Mouse (Mus musculus) lung, postnatal 14 days (tissue): Measurements from ENCODE around the gene Zfp362.
A peak's percentile ranks its signal among the peaks of the same experiment; 100 is the strongest.

Source experiments
- DNase-seq: peaks from one replicate; pipeline ENCODE4 v3.0.0; 2021

Zfp362 gene

DNA sequence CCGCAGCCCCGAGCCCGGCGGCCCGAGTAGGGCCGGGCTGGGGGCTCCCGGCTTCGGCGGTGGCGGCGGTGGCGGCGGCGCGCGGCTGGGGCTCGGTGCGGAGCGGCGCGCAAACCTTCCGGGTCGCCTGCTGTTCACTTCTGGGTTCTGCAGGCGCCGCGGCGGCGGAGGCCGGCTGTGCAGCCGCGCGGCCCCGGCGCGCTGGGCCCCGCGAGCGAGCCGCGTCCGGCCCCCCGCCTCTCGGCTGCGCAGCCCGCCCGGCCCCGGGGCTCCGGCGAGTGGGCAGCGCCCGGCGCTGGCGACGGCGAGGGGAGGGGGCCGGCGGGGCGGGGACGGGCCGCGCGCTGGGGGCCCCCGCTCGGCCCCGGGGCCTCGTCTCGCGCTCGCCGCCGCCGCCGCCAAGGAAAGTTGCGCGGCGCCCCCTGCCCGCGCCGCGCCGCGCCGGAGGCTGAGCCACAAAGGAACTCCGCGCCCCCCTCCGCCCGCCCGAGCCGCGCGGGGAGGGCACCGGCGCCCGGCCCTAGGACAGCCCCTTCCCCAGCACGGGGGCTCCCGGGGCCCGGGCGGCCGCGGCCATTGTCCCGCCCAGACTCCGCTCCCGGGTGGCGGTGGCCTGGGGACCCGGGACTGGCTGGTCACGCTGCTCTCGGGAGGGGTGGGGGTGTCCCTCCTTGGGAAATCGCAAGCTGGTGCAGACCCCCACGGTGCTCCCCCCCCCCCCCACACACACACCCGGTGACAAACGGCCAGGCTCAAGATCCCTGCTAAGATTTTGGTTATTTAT lies at the start of gene Zfp362:
Gene Zfp362 (minus strand): TSS at position 3 of the 784 bp plus-strand sequence.
- peak; percentile 59 for DNase-seq

DNA sequence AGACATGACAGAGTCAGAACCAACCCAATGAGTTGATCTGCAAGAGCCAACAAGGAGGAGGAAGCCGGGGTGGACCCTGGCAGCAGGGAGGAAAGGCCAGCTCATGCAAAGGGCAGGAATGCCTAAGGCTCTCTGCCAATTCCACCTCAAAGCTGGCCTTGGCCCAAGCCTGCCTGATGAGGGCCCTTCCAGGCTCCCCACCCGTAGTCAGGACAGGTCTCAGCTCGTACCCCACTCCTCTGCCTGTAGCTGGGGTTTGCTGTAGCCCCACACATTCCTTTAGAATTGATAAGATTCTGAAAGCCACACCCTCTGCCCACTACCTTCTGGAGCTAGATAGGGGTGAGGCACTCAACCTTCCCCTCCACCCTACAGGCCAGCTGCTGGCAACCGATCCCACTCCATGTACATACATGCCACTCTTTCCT lies 49.8 kb upstream of the Zfp362 start:
- peak; percentile 85 for DNase-seq

DNA sequence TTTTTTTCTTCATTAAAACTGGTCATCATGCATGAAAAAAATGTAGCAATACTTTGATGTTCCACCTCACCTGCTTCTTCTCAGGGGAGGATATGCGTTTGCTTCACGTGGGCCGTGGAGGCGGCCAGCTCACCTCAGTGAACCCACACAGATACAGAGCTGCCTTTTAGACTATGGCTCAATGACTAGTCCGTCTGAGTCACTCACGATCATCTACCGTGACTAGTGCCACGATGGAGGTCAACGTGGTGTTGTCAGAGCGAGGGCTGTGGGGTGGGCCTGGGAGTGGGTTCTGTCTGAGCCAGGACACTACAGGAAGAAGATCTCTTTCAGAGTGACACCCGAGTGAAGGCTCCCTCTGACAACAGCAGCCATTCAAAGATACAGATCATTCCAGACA lies 47.3 kb upstream of the Zfp362 start:
- DNase-seq: no peak

DNA sequence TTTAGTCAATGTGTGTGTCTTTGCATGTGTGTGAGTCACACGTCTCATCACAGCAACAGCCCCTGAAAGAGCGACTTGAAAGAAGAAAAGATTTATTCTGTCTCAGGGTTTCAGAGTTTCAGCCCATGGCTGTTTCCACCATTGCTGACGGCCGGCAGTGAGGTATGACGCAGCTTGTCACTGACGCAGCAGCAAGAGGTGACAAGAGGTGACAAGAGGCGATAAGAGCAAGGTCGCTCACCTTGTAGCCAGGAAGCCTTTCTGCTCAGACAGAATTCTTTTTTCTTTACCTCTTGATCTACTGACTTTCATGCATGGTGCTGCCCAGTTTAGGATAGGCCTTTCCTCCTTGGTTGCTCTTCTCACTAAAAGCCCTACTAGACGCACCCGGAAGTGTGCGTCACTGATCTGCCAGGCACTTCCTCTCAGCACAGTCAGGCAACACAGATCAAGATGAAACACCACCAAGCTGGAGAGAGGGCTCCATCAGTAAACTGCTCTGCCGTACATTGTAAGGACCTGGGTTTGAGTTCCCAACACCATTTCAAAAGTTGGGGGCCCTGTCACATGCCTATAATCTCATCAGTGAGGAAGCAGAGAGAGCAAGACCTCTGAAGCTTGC lies 46.5 kb upstream of the Zfp362 start:
- no peak for DNase-seq

DNA sequence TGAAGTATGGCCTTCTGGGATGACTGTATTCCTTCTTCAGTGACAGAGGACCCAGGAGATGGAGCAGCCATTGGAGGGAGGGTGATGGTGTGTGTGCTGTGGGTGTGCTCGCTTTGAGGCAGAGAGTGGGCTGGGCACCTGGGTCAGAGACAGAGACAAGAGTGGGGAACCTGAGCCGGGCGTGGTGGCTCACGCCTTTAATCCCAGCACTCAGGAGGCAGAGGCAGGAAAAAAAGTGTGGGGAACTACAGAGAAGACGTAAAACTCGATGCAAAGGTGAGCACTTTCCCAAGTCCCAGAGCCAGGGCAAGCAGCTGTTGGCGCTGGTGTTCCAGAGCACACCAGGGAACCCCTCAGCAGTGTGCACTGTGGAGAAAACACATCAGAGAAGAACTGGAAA lies 43.8 kb upstream of the Zfp362 start:
- no peak for DNase-seq

DNA sequence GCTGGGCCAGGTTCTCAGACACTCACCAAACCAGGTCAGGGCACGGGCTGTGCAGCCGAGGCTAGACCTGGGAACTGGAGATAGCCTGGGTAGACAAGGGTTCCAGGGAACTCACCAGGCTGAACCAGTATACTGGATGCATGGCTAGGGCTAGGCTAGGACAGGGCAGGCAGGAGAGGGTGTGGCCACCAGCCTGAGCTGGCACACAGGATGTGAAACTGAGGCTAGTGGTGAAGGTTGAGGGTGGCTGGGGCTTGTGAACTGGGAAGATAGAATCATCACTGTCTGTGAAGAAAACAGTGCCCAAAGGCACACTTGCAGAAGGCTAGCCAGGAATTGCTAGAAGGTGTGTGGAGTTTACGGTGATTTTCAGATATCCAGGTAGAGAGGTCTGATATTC lies 43.1 kb upstream of the Zfp362 start:
- DNase-seq: no peak

DNA sequence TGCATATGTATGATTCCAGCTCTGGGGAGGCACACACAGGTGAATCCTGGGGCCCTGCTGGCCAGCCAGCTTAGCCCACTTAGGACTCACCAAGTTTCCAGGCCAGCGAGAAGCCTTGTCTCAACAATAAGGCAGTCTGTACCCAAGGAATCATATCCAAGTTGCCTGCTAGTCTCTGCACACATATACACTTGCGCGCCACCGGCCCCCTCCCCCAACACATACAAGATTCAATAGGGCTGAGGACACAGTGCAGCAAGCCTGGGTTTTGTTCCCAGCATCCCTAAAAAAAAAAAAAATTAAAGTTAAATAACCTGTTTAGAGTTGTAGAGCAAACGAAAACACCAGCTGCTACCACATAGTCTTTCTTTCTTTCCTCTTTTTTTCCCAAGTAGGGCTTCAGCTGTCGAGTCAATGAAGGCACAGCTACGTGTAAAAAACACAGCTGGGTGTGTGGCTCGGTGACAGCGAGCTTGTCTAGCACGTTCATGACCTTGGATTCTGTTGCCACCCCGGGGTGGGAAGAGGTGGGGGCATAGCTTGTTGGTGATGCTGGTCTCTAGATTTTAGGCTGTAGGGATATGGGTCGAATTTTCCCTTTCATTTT lies 39.6 kb upstream of the Zfp362 start:
- DNase-seq: no peak

DNA sequence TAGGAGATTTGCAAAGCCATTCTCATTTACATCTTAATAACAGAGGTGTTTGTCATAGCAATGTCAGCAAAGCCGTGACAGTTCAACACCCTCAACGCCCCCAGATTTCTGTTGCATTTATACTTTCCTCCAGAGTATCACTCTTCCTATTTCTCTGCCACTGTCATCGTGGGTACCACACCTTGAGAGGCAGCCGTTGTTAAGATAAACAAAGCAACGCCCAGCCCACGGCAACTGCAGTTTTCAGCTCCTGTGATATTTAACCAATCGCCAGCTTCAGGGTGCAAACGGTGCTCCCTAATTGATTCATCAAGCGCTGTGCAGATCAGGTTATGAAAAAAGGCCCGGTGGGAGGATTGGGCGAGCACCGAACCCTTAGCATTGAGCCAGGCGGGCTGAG lies 38.7 kb upstream of the Zfp362 start:
- DNase-seq: no peak

DNA sequence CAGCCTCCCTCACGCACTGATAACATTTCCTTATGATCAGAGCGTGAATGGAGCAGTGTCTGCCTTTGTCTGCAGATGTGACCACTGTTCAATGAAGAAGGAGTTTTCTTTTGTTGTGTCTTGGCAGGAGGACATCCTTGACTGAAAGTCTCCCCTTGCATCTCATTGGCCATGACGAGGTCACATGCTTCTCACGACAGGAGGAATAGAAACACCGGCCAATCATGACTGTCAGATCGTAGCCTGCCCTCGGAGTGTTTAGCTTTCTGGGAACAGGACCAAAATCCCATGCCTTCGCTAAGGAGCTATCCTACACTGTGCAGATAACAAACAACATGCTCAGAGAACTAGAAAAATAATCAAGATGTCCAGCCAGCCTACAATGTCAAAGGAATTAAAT lies 35.4 kb upstream of the Zfp362 start:
- no peak for DNase-seq

DNA sequence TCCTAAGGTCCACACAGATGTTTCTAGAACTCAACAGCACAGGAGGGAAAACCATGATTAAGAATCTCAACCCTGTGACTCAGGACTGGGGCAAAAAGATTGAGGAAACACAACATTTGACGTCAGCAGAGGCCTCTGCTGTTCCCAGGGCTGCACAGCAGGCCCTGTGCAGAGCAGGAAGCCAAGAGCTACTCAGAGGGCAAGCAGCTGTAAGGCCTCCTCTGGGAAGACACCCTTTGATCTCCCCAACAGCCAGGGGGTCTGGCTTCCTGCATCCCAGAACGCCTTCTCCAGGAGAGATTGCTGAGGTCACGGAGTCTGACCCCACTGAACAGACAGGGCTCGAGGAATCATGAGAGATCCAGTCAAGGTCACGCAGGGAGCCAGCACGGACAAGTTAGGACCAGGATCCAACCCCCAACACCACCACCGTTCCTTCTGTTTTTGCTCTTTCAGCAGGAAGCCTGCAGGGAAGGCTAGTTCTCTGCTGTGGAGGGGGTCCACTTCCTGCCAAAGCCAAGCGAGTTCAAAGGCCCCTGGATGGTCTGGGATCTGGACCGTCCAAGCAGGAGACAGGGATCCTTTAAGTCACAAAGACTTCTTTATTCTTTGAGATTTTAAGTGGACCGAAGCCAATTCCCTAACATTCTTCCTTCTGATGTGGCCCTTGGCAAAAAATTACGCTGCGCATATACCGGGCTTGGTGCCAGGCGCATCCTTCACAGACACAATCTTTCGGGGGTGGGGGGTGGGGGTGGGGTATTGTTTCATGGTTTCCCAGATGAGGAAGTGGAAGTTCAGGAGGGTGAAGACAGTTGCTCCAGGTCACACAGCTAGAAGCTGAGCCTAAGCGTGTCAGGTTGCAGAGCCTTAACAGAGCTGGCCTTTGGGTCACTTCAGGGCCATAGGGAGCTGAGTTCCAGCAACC lies 34.2 kb upstream of the Zfp362 start:
- peak; percentile 27 for DNase-seq

DNA sequence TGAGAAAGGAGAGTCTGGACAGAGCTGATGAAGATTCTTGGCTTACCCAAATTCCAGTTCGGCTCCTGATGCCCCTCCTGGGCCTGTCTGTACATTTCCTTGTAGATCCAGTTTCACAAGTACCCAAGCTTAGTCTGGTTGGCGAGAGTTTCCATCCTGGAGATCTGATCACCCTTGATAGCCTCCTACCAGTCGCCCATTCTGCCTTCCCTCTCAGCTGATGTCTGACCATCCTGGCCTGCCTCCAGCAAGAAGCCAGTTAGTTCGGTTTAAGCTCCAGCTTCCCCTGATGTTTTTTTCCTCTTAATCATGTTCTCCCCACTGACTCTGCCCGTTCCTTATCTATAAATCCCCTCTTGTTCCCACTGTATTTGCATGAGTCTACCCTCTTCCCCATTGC lies 32.4 kb upstream of the Zfp362 start:
- DNase-seq: no peak

DNA sequence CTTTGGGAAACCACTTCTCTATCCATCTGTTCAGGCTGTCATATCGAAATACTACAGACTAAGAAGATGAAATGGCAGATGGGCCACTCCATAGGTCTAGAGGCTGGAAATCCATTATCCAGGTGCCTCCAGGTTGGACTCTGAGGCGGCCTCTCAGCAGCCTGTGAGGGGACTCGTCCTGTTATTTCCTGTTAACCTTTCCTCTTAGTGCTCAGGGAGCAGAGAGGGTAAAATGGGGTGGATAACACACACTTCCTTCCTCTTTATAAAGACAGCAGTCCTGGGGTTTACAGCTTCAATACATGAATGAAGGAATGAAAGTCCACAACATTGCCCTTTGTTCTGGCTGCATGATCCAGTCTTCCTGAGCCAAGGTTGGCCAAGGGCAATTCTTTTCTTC lies 18.3 kb upstream of the Zfp362 start:
- no peak for DNase-seq

DNA sequence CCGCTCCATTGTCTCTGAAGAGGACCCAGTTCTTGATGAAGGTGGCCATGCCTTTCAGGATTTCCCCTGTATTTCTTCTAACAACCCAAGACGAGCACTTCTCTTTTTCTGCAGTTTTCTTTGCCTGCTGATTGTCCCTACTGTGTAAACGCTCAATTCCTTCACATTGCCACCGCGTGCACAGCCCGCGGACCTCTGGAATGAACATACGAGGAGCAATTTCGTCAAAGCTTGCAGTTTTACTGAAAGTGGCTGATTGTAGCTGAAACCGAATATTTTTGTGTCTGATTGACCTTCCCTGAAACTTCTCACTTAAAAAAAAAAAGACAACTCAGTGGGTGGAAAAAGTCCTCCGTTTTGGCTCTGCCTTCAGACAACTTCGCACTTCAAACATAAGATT lies 14.7 kb upstream of the Zfp362 start:
- DNase-seq: no peak

DNA sequence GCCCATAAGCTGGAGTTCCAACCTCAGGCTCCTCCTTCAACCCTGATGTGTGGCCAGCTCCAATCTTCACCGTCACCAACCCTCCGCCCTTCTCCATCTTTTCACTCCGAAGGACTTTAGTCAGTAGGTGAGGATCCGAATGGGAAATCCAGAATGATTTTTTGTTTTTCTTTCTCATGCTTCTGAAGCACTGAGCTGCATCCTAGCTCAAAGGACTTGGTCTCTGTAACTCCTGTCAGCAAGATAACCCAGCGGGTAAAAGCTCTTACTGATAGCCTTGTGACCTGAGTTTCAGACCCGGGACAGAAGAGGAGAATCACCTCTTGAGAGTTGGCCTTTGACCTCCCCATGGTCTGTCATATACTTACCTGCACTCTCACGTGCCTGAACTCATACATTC lies 11.2 kb upstream of the Zfp362 start:
- DNase-seq: no peak

DNA sequence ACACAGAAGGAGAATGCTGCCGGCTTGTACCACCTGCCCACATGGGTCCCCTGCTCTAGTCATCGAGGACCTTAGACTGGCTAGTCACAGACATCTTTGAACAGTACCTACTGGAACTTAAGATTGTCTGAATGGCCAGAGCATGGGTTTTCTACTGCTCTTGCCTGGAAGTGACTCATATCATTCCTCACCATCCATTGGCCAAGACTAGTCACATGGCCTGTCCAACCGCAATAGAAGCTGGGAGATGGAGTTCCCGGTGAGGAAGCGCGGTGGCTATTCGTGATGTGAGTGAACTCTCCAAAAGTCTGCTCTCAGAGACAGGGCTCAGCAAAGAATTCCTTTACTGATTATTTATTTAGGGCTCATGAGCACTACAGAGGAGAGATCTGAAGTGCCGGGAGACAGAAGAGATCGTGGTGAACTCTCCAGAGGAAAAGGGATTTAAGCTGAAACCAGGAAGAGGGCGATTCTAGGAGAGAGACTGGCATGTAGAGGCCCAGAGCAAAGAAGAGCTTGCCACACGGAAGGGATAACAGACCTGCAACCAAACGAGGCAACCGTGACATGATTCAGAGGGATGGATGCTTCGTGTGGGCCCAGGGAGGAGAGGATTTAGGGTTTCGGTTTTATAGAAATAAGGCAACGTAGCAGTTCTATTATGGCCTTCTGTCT lies 5.7 kb upstream of the Zfp362 start:
- peak; percentile 76 for DNase-seq

DNA sequence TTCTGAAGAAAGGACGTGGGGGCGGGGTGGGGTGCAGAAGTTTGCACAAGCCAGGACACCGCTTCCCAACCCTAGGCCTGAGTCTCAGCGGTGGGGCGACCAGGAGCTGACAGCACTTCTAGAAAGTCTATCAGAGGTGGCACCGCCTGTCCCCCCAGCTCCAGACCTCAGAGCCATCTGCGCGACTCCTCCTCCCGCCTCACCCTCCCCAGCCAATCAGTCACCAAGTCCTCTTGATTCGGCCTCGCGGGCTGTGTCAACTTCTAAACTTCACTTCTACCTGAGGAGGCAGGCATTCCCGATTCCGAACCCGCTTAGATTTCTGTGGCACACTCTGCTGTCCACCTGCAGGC lies 958 bp upstream of the Zfp362 start:
- DNase-seq: peak; percentile 73

DNA sequence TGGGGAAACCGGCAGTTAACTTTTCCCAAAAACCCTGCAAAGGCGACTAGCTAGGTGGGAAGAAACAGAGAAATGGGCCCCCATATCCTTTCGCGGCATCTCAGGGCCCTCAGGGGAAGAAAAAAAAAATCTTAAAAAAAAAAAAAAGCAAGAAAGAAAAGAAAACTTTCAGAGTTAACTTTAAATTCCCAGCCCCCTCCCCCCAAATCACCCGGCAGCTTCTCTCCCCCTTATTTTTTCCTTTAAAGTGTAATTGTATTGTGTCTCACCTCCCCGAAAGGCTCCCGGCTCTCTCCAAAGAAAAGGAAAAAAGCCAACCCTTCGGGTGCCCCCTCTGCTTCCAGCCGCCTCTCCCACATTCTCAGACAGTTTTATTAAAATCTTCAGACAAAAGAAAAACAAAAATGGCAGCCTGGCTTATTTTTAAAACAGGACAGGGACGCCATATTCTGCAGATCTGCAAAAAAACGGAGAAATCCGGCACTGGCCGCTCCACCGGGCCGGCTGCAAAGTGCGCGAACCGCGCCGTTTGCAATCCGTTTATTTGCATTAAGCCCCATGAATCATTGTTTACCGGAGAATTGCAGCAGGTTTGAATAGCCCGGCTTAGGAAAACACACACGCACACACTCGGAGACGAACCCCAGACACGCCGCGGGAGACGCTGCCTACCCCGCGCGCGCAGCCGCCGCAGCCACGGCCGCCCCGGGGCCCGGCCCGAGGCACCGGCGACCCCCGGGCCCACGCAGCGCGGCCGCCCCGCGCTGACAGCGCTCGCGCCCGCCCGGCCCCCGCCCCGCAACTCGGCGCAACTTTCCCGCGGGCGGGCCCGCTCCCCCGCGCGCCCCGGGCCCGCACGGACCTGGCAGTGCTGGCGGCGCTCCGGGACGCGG lies 449 bp downstream of the Zfp362 start:
- peak; percentile 32 for DNase-seq

DNA sequence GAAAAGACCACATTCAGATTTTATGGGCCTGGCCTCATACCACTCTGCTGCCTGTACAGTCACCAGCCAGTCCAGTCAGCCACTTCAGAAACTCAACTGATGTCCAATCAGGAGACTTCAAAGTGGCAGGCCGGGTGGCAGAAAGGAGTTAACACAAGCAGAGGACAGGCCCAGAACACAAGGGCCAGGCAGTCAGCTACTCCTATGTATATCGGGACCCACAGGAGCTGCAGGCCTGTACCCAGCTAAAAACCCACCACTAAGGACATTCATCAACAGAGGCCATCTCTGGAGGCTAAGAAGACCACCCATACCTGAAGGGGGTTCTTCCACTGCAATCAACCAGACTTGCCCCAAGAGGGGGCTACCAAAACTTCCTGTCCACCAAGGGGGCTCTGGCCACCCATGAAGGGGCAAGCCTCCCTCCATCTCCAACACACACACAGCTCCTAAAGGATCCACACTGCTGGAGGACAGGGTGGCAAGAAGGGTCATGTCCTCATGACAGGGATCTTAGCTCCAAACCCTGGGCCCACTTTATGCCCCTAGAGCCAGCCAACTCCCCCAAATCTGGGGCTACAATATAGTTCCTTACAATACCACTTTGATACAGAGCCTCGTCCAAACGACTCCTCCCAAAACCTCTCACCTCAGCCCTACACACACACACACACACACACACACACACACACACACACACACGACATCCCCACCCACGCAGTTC lies 1.3 kb downstream of the Zfp362 start:
- peak; percentile 26 for DNase-seq

DNA sequence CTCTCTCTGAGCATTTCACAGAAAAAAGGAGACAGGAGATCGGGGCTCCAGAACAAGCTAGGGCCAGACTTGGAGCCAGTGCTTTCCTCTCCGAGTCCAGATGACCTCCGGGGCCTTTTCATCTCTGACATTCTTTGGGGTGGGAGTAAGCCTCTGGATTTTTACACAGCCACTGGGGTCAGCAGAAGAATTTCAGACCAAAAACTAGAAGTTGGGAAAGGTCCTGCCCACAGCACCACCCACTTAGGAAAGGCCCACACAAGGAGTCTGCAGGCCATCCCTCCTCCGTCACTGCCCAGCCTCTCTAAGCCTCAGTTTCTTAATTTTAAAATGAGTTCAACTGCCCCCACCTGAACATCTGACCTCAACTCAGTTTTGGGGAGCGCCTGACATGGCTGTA lies 2.3 kb downstream of the Zfp362 start:
- no peak for DNase-seq

DNA sequence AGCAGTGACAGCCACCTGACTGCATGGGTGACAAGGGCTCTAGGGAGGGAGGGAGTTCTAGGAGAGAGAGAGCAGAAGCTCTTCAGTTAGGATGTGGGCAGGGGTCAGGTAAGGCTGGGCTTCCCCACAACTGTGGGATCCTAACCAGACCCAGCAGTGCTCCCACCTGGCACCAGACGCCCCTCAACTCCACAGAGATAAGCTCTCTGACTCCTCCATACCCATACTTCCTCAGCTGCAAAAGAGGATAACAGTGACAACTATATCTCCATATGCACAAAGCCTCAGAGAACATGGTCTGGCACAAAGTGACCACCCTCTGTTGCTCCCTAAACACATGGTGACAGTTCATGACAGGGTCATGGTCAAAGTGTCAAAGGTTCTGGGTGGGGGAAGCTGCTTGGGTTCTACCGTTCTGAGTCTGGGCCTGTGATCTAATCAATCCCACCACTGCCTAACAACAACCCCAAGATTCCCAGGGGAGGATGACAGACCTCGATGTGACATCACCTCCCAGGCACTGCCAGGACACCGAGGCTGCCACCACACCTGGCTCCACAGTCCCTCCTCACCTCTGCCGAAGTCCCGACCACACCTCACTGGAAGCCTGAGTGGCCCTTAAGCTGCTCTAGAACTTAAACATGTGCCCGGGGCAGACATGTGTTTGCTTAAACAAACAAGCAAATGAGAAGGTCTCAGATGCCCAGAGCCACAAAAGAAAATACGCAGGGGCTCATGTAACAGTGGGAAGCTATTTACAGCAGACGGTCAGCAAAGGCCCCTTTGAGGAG lies 4.0 kb downstream of the Zfp362 start:
- peak; percentile 25 for DNase-seq
